Mouse (Mus musculus): ENCODE data around the gene Samd4b.

GRCm38 (mm10) chr7:28356981-28357380, 241.0 kb downstream of the Samd4b start:
- TF ChIP-seq HCFC1 (IDR thresholded peaks at IDR 0.05; ENCODE audit: borderline replicate concordance, insufficient read depth, low read length) (no peak), ZC3H11A (IDR thresholded peaks at IDR 0.05; ENCODE audit: borderline replicate concordance, low read depth, low read length) (no peak), CHD2 (IDR thresholded peaks at IDR 0.05; ENCODE audit: low read depth, low read length) (no peak)
